Mouse (Mus musculus) cortical plate, adult 2 months (tissue): ENCODE data around the gene Rad54l2.

Experiments used
- CTCF ChIP-seq: fragments of 200-500 bp; IDR thresholded peaks from 2 replicates; pipeline ENCODE4 v1.5.1; 2011; ENCODE audit warnings: mild to moderate bottlenecking, control low read depth, low read length; ENCODE audit not compliant: insufficient read depth; ENCODE audit errors: extremely low read depth
- POLR2A ChIP-seq: fragments of 200-500 bp; IDR thresholded peaks from 2 replicates; pipeline ENCODE4 v1.6.1; 2011; ENCODE audit warnings: mild to moderate bottlenecking, low read length, control low read depth; ENCODE audit not compliant: insufficient read depth; ENCODE audit errors: extremely low read depth

GRCm38 (mm10) chr9:106776116-106776515 lies 12.9 kb downstream of the Rad54l2 start:
- TF ChIP-seq CTCF (no peak), POLR2A (no peak)
